Mouse (Mus musculus) stomach, postnatal 0 days (tissue): ENCODE measurements at regions not wholly inside any gene's neighbourhood (a gene's known extent, or its start where the extent isn't known, plus 50 kb on each side); places are given as distances from the start of the nearest gene placed in this dataset.
"Not testable (repeated sequence)": the region's sequence is repeated elsewhere in the genome, so short reads cannot be mapped to it uniquely, and the experiment has no call there.

Experiments used
- ATAC-seq: fragments of 200-750 bp; cut with Nextera tagmentation; 2 replicates; pipeline ENCODE4 v1.8.0; 2017; ENCODE audit not compliant: low FRiP score, low TSS enrichment
- DNase-seq: peaks from one replicate; pipeline ENCODE4 v3.0.0-alpha.2; 2016; ENCODE audit warnings: low spot score
- H3K27ac ChIP-seq: fragments of 300-500 bp; sonication (generic); replicated peaks from 2 replicates; pipeline ENCODE4 v1.5.1; 2014; ENCODE audit warnings: mild to moderate bottlenecking, control low read depth
- H3K27me3 ChIP-seq: fragments of 300-500 bp; sonication (generic); 2 replicates; pipeline ENCODE4 v1.6.1; 2014; ENCODE audit warnings: low read length; ENCODE audit not compliant: control insufficient read depth, insufficient read depth
- H3K36me3 ChIP-seq: fragments of 300-500 bp; sonication (generic); 2 replicates; pipeline ENCODE4 v1.6.1; 2014; ENCODE audit warnings: low read length, mixed read lengths; ENCODE audit not compliant: control insufficient read depth, insufficient read depth
- H3K4me1 ChIP-seq: fragments of 300-500 bp; sonication (generic); replicated peaks from 2 replicates; pipeline ENCODE4 v1.6.1; 2014; ENCODE audit warnings: antibody characterized with exemption; ENCODE audit not compliant: control insufficient read depth, insufficient read depth
- H3K4me2 ChIP-seq: fragments of 300-500 bp; sonication (generic); replicated peaks from 2 replicates; pipeline ENCODE4 v1.6.1; 2014; ENCODE audit warnings: low read depth, mild to moderate bottlenecking, control low read depth, moderate library complexity
- H3K4me3 ChIP-seq: fragments of 300-500 bp; sonication (generic); 2 replicates; pipeline ENCODE4 v1.5.1; 2014; ENCODE audit warnings: low read depth, low read length, control low read depth
- H3K9ac ChIP-seq: fragments of 300-500 bp; sonication (generic); 2 replicates; pipeline ENCODE4 v1.6.1; 2014; ENCODE audit warnings: mild to moderate bottlenecking, low read length, control low read depth, mixed read lengths
- H3K9me3 ChIP-seq: fragments of 300-500 bp; sonication (generic); 2 replicates; pipeline ENCODE4 v1.6.1; 2016; ENCODE audit warnings: low read length; ENCODE audit not compliant: control insufficient read depth
- CTCF ChIP-seq: IDR thresholded peaks from 2 replicates; pipeline ENCODE4 v1.5.1; 2016; ENCODE audit warnings: antibody characterized with exemption, low read depth, mild to moderate bottlenecking, moderate library complexity
- EP300 ChIP-seq: optimal IDR thresholded peaks from 2 replicates; pipeline ENCODE3; 2016; ENCODE audit warnings: antibody characterized with exemption
- WGBS: fragments of 180-500 bp; shearing (Covaris S2); extraction: QIAGEN DNeasy Blood & Tissue Kit; methylation state at CpG from one replicate; pipeline ENCODE4 v1.1.7; 2014; 5-methylcytosine and 5-hydroxymethylcytosine counted together

GRCm38 (mm10) chr6:25026953-25027352 is 70.9 kb upstream of the Tmem229a start:
- 77% methylated on average over 3 of the region's 3 CpGs for WGBS
- no peak for DNase-seq
- Histone ChIP-seq H3K27me3 (no peaks in the 10 kb centered on the region), H3K9ac (no peak overlapping the region), H3K4me2 (no peak overlapping the region), H3K27ac (no peak overlapping the region), H3K9me3 (no peaks in the 10 kb centered on the region), H3K4me1 (no peaks in the 10 kb centered on the region), H3K36me3 (no peaks in the 10 kb centered on the region), H3K4me3 (no peak overlapping the region)
- no peak for ATAC-seq
- peak; percentile 52 for TF ChIP-seq CTCF
- no peak for TF ChIP-seq EP300

GRCm38 (mm10) chr6:25020005-25020772 is 64.1 kb upstream of the Tmem229a start:
- no peak overlapping the region for H3K9ac ChIP-seq
- no peaks in the 10 kb centered on the region for H3K36me3 ChIP-seq
- no peaks in the 10 kb centered on the region for H3K9me3 ChIP-seq
- 4% methylated on average over 2 of the region's 2 CpGs for WGBS
- H3K4me1 ChIP-seq: no peaks in the 10 kb centered on the region
- ATAC-seq (no peak), DNase-seq (peak; percentile 52)
- no peaks in the 10 kb centered on the region for H3K27me3 ChIP-seq
- no peak overlapping the region for H3K27ac ChIP-seq
- H3K4me3 ChIP-seq: no peak overlapping the region
- no peak overlapping the region for H3K4me2 ChIP-seq
- TF ChIP-seq EP300 (no peak), CTCF (peak; percentile 80)

- TF ChIP-seq EP300 (no peak), CTCF (no peak)
- ATAC-seq: no peak
- no peak overlapping the region for H3K4me2 ChIP-seq
- H3K36me3 ChIP-seq: no peaks in the 10 kb centered on the region
- no peaks in the 10 kb centered on the region for H3K4me1 ChIP-seq
- H3K4me3 ChIP-seq: no peak overlapping the region
- H3K27me3 ChIP-seq: no peaks in the 10 kb centered on the region
- 40% methylated on average over 3 of the region's 3 CpGs for WGBS
- no peaks in the 10 kb centered on the region for H3K9me3 ChIP-seq
- no peak overlapping the region for H3K27ac ChIP-seq
- H3K9ac ChIP-seq: no peak overlapping the region
- DNase-seq: no peak
These were observed 57.1 kb upstream of the Tmem229a start for GRCm38 (mm10) chr6:25013288-25013606.

GRCm38 (mm10) chr6:25012376-25013287 is 56.5 kb upstream of the Tmem229a start:
- no peaks in the 10 kb centered on the region for H3K36me3 ChIP-seq
- no peak overlapping the region for H3K9ac ChIP-seq
- no peak overlapping the region for H3K4me2 ChIP-seq
- no peaks in the 10 kb centered on the region for H3K27me3 ChIP-seq
- H3K9me3 ChIP-seq: no peaks in the 10 kb centered on the region
- no peak overlapping the region for H3K4me3 ChIP-seq
- H3K27ac ChIP-seq: 0 out of 2 replicates have a peak overlapping the region, but pooled peaks have one; percentile 24
- H3K4me1 ChIP-seq: no peaks in the 10 kb centered on the region
- 32% methylated on average over 2 of the region's 2 CpGs for WGBS
- DNase-seq (no peak), ATAC-seq (no peak)
- TF ChIP-seq CTCF (no peak), EP300 (no peak)

- not testable (repeated sequence) for H3K36me3 ChIP-seq, DNase-seq, H3K9ac ChIP-seq, H3K27ac ChIP-seq, H3K4me1 ChIP-seq, ATAC-seq, H3K4me2 ChIP-seq, H3K27me3 ChIP-seq, H3K4me3 ChIP-seq, H3K9me3 ChIP-seq
These were observed 52.8 kb upstream of the Tmem229a start for GRCm38 (mm10) chr6:25008856-25009255.
